Comparison of ENCODE assay signal across 8 mouse cellular contexts in the genomic region with DNA sequence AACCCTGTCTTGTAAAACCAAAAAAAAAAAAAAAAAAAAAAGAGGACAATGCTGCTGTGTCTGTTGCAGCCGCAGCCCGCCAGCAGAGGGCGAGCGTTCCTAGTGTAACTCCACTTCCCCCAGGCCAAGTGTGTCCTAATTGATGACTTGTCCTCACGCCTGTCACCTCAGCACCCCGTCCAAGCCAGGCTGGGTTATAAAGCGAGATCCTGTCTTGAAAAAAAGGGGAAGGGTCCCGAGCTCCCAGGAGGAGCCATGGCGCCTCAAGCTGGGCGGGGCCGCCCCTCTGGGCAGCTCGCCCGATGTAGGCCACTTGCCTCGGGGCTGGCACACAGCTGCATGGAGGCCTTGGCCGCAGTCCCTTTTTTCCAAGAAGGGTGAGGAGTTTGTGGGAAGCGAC. TPM values are rescaled to one million over a fixed set of nuclear protein-coding genes. Genes with fewer than 3 reads are reported as not detected.
DNase-seq lines count a peak whose midpoint lies in the region.

No protein-coding gene starts in this region.

- DNase-seq in adipocyte (ENCODE audit: low spot score): peak; percentile 98
- peak; percentile 94 for DNase-seq in embryo, embryonic 10 days (ENCODE audit: low spot score)
- peak; percentile 88 for DNase-seq in gastrocnemius, postnatal 14 days
- peak; percentile 86 for DNase-seq in induced T-regulatory cell, adult 2 months (ENCODE audit: low read depth)
- DNase-seq in left cerebral cortex, postnatal 14 days (ENCODE audit: low spot score in 2 of 2): peak; percentile 77 to 83
- DNase-seq in mesoderm, embryonic 11.5 days (ENCODE audit: low read depth, low spot score): peak; percentile 84
- peak; percentile 87 for DNase-seq in right cerebral cortex, postnatal 14 days
- DNase-seq in urinary bladder, postnatal 14 days (ENCODE audit: low spot score): peak; percentile 88

- intact Hi-C loops in gastrocnemius, postnatal 14 days (cut with DNase I; ENCODE audit: low total_unique reads): no loop called here
- intact Hi-C loops in left cerebral cortex, postnatal 14 days (cut with DNase I): no loop called here

RNA-seq across cellular contexts. Expression of gene Gtpbp3, which starts 7.1 kb away (rescaled TPM):
- total RNA-seq in gastrocnemius, postnatal 14 days (2021): 1 to 10 TPM; 7.5 to 8.5 TPM
- total RNA-seq in left cerebral cortex, postnatal 14 days (2021): 10 to 100 TPM; 29.8 to 30.8 TPM

RNA-seq across cellular contexts. Expression of gene Ano8, which starts 9.3 kb away (rescaled TPM):
- total RNA-seq in gastrocnemius, postnatal 14 days (2021): 10 to 100 TPM; 14.4 to 16.2 TPM
- total RNA-seq in left cerebral cortex, postnatal 14 days (2021): 10 to 100 TPM; 68.7 to 74.9 TPM

RNA-seq across cellular contexts. Expression of gene Plvap, which starts 16.5 kb away (rescaled TPM):
- 10 to 100 TPM in 1 of 2 experiments, 1 to 10 TPM in 1; 7.7 to 11.7 TPM for total RNA-seq in gastrocnemius, postnatal 14 days (2021)
- total RNA-seq in left cerebral cortex, postnatal 14 days (2021): 1 to 10 TPM; 6.6 to 7.6 TPM

RNA-seq across cellular contexts. Expression of gene Dda1, which starts 26.0 kb away (rescaled TPM):
- 10 to 100 TPM; 28.3 to 31.8 TPM for total RNA-seq in gastrocnemius, postnatal 14 days (2021)
- 100 to 1,000 TPM in 1 of 2 experiments, 10 to 100 TPM in 1; 96.0 to 106 TPM for total RNA-seq in left cerebral cortex, postnatal 14 days (2021)

RNA-seq across cellular contexts. Expression of gene Mrpl34, which starts 30.3 kb away (rescaled TPM):
- 10 to 100 TPM; 44.0 to 45.2 TPM for total RNA-seq in gastrocnemius, postnatal 14 days (2021)
- total RNA-seq in left cerebral cortex, postnatal 14 days (2021): 10 to 100 TPM; 75.5 to 79.8 TPM

Comparison
In these comparisons a context has a peak if more than half of its experiments do, and no peak if none do; other contexts are left out.
1. Peak in every context shown above with its lines: DNase-seq.
2. RNA of gene Ano8, which starts 9.3 kb away (total RNA-seq): 68.7 to 74.9 TPM in left cerebral cortex, postnatal 14 days; 14.4 to 16.2 TPM in gastrocnemius, postnatal 14 days; every median in the first group is over 4 times any median in the second.